21 mouse cellular contexts compared by ENCODE assay signal in the genomic region with DNA sequence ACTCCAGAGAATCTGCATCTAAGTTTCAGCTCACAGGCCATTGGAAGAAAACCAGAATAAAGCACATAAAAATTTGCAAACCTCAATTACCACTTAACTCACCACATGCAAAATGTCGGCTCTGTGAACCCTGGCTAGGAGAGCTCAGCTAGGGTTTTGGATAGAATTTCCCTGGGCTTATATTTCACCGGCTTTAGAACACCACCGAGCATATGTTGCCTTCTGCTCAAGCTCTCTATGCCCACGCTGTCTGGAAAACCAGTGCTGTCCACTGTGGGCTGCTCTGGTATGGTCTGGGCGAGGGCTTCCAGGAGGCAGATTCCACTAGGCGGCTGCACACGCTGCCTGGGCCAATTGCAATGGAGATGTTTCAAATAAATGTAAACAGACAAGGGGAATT.
DNase-seq lines count a peak whose midpoint lies in the region; ATAC-seq and TF ChIP-seq lines count a peak whose summit lies in the region.
"Had no signal": no experiment of that assay in that cellular context is flagged by ENCODE, and none has a peak within 500 bp of the region (broad histone marks: within the 10 kb centered on the region; RNA-seq: fewer than 3 reads in every experiment).

No protein-coding gene starts in this region.

- H3K27me3 ChIP-seq in forebrain, embryonic 11.5 days (ENCODE audit: control insufficient read depth, insufficient read depth, low read length): no peaks in the 10 kb centered on the region
- H3K27me3 ChIP-seq in forebrain, postnatal 0 days (ENCODE audit: insufficient read depth, low read length): no peaks in the 10 kb centered on the region
- H3K27me3 ChIP-seq in myocyte (ENCODE audit: control insufficient read depth, insufficient read depth, insufficient read length): no peaks in the 10 kb centered on the region
- H3K27me3 ChIP-seq: hindbrain, embryonic 12.5 days; hindbrain, embryonic 15.5 days had no signal

- H3K9me3 ChIP-seq in forebrain, embryonic 11.5 days (ENCODE audit: control insufficient read depth, low read length): no peaks in the 10 kb centered on the region
- H3K9me3 ChIP-seq in forebrain, postnatal 0 days (ENCODE audit: low read length): no peaks in the 10 kb centered on the region
- H3K9me3 ChIP-seq: embryonic facial prominence, embryonic 12.5 days; forebrain, embryonic 10.5 days had no signal

- no peak for TF ChIP-seq POLR2A in myocyte (IDR thresholded peaks at IDR 0.05; ENCODE audit: insufficient read length, low read depth)

- no peaks in the 10 kb centered on the region for H3K4me1 ChIP-seq in forebrain, embryonic 11.5 days (replicated peaks; ENCODE audit: control insufficient read depth, insufficient read depth, low read length)
- no peaks in the 10 kb centered on the region for H3K4me1 ChIP-seq in forebrain, postnatal 0 days (ENCODE audit: insufficient read depth)

- H3K27ac ChIP-seq in forebrain, embryonic 11.5 days (ENCODE audit: low read depth, low read length): no peak overlapping the region
- H3K27ac ChIP-seq in forebrain, postnatal 0 days (ENCODE audit: low read depth, low read length): no peak overlapping the region
- H3K27ac ChIP-seq: embryonic facial prominence, embryonic 12.5 days; forebrain, embryonic 10.5 days; hindbrain, embryonic 12.5 days; hindbrain, embryonic 15.5 days had no signal

- no peak for ATAC-seq in forebrain, embryonic 11.5 days (replicated peaks; ENCODE audit: low FRiP score)
- ATAC-seq in forebrain, postnatal 0 days: no peak
- ATAC-seq: activated CD4-positive, CD25-positive, alpha-beta regulatory T cell, adult 4 months; forebrain, embryonic 14.5 days had no signal

- 87% methylated on average over 7 of the region's 7 CpGs for WGBS in forebrain, embryonic 11.5 days
- 71% methylated on average over 7 of the region's 7 CpGs for WGBS in forebrain, postnatal 0 days

- H3K79me2 ChIP-seq in myocyte (ENCODE audit: control insufficient read depth, insufficient read depth): no peaks in the 10 kb centered on the region

- no peak overlapping the region for H3K9ac ChIP-seq in forebrain, embryonic 11.5 days (ENCODE audit: low read length)
- H3K9ac ChIP-seq in forebrain, postnatal 0 days: no peak overlapping the region
- H3K9ac ChIP-seq: embryonic facial prominence, embryonic 12.5 days; hindbrain, embryonic 12.5 days; hindbrain, embryonic 15.5 days had no signal

- intact Hi-C loops in left cerebral cortex, postnatal 14 days (cut with DNase I): no loop called here

- no peak overlapping the region for H3ac ChIP-seq in myocyte (ENCODE audit: control insufficient read depth, insufficient read length)

- H3K4me3 ChIP-seq in forebrain, embryonic 11.5 days (ENCODE audit: low read depth, low read length): no peak overlapping the region
- no peak overlapping the region for H3K4me3 ChIP-seq in forebrain, postnatal 0 days (ENCODE audit: low read depth, low read length)
- no peak overlapping the region for H3K4me3 ChIP-seq in myocyte
- H3K4me3 ChIP-seq: embryonic facial prominence, embryonic 12.5 days; forebrain, embryonic 10.5 days; hindbrain, embryonic 12.5 days; hindbrain, embryonic 15.5 days had no signal

- H3K4me2 ChIP-seq in forebrain, embryonic 11.5 days (ENCODE audit: low read depth, low read length, severe bottlenecking): no peak overlapping the region
- no peak overlapping the region for H3K4me2 ChIP-seq in forebrain, postnatal 0 days (ENCODE audit: low read depth)
- no peak overlapping the region for H3K4me2 ChIP-seq in myocyte (ENCODE audit: low read depth)
- H3K4me2 ChIP-seq: embryonic facial prominence, embryonic 12.5 days; heart, embryonic 11.5 days; hindbrain, embryonic 12.5 days; hindbrain, embryonic 15.5 days had no signal

- no peak for TF ChIP-seq CTCF in forebrain, postnatal 0 days (IDR thresholded peaks at IDR 0.05; ENCODE audit: low read depth)

- DNase-seq in forebrain, embryonic 11.5 days (ENCODE audit: low spot score): peak; percentile 19
- DNase-seq in forebrain, postnatal 0 days: no peak
- peak; percentile 13 for DNase-seq in layer of hippocampus, adult 9-11 months
- DNase-seq in layer of hippocampus, adult 9-10 months (ENCODE audit: low spot score): no peak
- peak; percentile 24 for DNase-seq in brain, adult 2 months (ENCODE audit: low read depth, low spot score)
- no peak for DNase-seq in left cerebral cortex, postnatal 14 days (ENCODE audit: low spot score in 2 of 2)
- DNase-seq: adrenal gland, adult 8-10 months; adrenal gland, postnatal 25 days; B cell, adult 2 months; cerebellum, adult 18-20 months; cerebellum, adult 9-10 months; cerebellum, postnatal 14 days; gastrocnemius, postnatal 25 days had no signal

- no peaks in the 10 kb centered on the region for H3K36me3 ChIP-seq in forebrain, embryonic 11.5 days (ENCODE audit: control insufficient read depth, insufficient read depth, low read length)
- H3K36me3 ChIP-seq in forebrain, postnatal 0 days (ENCODE audit: insufficient read depth): no peaks in the 10 kb centered on the region
- no peaks in the 10 kb centered on the region for H3K36me3 ChIP-seq in myocyte (ENCODE audit: control insufficient read depth, insufficient read depth)
- H3K36me3 ChIP-seq: embryonic facial prominence, embryonic 12.5 days; forebrain, embryonic 10.5 days; hindbrain, embryonic 15.5 days had no signal

TF ChIP-seq in myocyte, 11 proteins besides CTCF, POLR2A, EP300 and RAD21:
- TF ChIP-seq MYOG (IDR thresholded peaks at IDR 0.05; ENCODE audit: control insufficient read depth in 1 of 3, insufficient read depth in 1 of 3, insufficient read length in 2 of 3, low read depth in 2 of 3): no peak
- TF ChIP-seq MYOD1 (IDR thresholded peaks at IDR 0.05; ENCODE audit: control insufficient read depth in 1 of 3, insufficient read length in 2 of 3, low read depth in 2 of 3): peak in 2 of 3 experiments; percentile 28 to 41
- TF ChIP-seq E2F4 (IDR thresholded peaks at IDR 0.05; ENCODE audit: insufficient read depth): no peak
- TF ChIP-seq CEBPB (IDR thresholded peaks at IDR 0.05; ENCODE audit: insufficient read depth, poor library complexity, severe bottlenecking): no peak
- no peak for TF ChIP-seq REST (IDR thresholded peaks at IDR 0.05; ENCODE audit: insufficient read depth, insufficient read length)
- no peak for TF ChIP-seq MAX (IDR thresholded peaks at IDR 0.05; ENCODE audit: low read depth)

Comparison
In these comparisons a context has a peak if more than half of its experiments do, and no peak if none do; other contexts are left out.
1. DNase-seq: peak in forebrain, embryonic 11.5 days (single experiment), layer of hippocampus, adult 9-11 months (single experiment) and brain, adult 2 months (single experiment); none in forebrain, postnatal 0 days (single experiment), layer of hippocampus, adult 9-10 months (single experiment) and left cerebral cortex, postnatal 14 days (0 of 2).